Mouse (Mus musculus): Measurements from ENCODE around the gene Gcdh.

Gene Gcdh

GRCm38 (mm10) chr8:84893709-84894134, at the start of gene Gcdh:
Gene Gcdh (minus strand): TSS chr8:84893921.
- DNase-seq, result peak; percentile 95

DNA sequence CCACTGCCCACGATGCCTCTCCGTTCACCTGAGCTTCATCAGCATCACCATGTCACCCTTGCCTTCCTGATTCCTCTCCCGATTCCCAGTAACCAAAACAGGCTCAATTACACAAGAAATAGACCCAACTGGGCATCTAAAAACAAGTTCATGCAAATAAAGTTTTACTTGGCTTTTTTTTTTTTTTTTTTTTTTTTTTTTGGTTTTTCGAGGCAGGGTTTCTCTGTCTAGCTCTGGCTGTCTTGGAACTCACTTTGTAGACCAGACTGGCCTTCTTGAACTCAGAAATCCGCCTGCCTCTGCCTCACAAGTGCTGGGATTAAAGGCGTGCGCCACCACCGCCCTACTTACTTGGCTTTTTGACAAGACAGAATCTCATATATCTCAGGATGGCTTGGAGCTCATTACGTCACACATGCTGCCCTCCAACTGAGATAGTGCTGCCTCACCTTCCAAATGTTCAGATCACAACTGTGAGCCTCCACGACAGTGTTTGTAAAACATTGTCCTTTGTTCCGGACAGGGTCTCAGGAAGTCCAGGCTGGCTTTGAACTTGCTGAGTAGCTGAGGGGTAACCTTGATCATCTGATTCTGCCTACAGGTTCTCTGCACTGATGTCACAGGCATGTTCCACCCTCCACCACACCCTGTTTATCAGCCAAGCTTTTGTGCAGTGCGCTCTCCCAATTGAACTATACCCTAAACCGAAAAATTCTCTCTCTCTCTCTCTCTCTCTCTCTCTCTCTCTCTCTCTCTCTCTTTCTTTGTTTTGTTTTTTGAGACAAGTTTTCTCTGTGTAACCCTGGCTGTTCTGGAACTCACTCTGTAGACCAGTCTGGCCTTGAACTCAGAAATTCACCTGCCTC, 44.1 kb upstream of the Gcdh start:
- no peak for DNase-seq

DNA sequence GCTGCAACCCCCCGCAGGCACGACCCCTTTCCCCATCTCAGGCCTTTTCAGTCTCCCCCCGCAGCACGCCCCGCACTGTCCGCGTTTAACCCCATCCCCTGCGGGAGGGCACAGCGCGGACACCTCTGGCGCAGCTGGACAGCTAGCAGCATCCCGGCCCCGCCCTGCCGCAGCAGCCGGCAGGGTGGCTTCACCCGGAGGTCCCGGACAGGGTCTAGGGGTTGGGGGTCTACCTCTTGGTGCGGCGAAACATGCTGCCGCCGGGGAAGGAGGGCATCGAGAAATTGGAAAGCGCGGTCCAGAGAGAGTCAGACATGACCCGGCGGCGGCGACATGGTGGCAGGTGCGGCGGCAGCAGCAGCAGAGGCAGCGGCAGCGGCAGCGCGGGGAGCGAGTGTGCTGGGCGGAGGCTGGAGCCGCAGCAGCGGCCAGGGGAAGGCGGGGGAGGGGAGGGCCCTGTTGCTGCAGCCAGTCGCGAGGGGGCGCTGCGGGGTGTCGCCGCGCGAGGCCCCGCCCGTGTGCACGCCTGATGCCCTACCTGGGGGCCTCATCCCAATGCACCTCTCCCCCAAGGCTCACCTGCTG, 43.3 kb upstream of the Gcdh start, which contains the start of gene Mast1:
TSS of gene Mast1 (minus strand) at position 398 of the 585 bp plus-strand sequence.
- DNase-seq, result peak; percentile 85

DNA sequence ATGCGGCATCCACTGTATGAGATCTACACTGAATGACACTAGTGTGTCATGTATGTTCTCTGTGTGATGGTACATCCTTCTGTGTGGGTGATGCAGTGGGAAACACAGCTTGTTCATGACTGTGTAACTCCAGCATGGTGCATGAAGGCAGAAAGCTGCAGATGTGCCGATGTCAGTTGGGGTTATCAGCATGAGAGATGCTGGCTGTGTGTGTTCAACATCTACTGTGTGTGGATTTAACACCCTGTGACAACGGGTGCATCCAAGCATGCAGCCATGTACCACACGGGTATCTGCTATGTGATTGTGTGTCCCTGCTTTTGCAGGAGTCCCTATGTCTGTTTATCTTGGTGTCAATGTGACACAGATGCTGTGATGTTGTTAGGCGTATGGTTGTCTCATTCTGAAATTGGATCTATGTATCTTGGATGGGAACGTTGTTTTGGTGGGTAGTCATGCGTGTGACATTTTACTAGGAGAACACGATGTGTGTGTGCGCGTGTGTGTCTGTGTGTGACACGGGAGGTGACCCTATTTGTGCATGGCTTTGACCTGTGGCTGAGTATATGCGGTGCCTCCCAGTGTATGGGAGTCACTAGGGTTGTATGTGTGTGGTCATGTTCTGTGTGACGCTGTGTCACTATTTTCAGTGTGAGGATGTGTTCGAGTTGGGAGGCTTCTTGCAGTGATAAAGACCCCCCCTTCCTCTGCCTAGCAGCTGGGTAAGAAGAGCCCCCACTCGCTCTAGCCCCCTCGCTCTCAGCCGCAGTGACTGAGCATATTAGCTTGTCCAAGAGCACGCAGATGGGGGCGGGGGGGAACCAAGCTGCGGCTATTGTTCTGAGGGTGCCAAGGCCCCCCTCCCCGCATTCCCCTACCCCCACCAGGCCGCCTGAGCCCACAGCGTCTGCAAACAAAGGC, 42.6 kb upstream of the Gcdh start:
- DNase-seq, result peak; percentile 69

DNA sequence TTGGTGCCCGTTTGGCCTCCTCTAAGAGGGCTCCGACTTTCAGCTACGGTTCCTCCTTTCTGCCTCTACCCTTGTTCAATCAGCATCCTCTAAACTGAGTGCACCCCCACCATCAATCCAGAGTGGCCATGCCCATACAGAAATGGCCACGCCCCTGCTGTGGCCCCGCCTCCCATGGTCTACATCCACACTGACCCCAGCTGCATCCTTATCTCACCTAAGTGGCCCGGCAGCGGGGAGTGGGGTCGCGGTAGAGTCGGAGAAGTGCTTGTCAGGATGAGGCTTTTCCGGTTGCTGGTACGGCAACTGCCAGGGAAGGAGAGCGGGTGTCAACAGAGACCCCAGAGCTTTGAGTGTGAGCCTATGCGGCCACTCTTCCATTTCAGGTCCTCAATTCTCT, 41.8 kb upstream of the Gcdh start:
- peak; percentile 78 for DNase-seq

GRCm38 (mm10) chr8:84934860-84935259, 41.1 kb upstream of the Gcdh start:
- DNase-seq, result peak; percentile 91

DNA sequence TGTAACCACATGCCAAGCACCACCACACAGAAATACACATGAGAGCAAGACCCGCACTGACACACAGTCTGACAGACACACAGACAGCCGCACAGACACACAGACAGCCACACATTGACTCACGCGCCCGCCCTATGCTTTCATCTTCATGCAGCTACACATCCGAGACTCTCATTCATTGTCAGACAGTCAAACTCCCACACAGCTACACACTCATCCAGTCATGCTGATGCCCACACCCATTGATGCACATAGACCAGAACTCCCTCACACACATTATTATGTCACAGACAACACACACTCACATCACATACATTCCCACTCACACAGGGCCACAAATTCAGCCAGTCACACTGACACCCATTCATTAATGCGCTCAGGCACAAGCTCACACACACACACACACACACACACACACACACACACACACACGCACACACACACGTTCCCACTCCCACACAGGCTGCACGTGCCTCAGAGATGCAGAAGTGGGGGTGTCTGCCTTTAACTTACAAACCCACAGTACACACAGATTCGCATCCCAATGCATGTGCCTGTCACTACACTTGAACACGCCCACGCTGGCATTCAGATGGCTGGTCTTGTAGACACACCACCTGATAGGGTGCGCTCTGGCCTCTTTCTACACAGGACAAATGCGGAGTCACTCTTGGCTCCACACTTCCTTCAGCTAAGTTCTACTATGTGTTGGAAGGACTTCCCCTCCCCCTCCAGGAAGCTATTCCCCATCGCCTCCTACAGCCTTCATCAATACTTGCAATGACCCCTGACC, 40.2 kb upstream of the Gcdh start:
- DNase-seq, result peak; percentile 63

GRCm38 (mm10) chr8:84930582-84930981, 36.9 kb upstream of the Gcdh start:
- DNase-seq, result no peak

DNA sequence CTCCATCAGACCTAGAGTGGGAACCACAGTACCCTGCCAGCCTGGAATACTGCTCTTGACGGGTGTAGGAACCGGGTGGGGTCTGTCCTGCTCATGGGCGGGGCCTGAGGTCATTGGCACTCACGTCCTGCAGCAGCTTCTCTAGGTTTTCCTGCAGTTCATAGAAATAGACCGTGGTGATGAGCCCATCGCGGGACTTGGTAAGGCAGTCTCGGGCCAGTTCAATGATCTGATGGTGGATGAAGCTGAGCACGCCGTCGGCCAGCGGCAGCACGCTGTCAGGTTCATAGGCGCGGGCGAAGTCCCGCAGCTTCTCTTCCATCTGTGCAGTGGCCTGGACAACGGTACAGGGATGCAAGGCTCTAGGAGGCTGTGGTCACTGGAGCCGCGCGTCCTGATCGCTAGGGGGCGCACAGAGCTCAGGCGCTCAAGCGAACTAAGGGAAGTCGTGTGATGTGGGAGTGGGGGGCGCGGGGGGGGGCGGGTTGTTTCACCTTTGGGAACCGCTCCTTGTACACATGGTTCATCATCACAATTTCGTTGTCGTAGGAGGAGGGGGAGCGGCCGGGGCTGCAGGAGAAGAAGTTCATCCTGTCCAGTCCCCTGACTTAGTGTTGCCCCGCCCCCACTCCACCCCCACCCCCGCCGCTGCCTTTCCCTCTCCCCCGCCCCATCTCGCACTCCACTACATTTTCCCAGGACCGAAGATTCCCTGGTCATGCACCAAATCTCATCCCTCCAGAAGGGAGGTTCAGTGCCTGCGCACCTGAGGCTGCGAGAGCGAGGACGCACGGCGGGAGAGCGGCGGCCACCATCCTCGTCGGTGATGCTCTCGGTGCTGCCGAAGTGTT, 35.0 kb upstream of the Gcdh start:
- peak; percentile 81 for DNase-seq

DNA sequence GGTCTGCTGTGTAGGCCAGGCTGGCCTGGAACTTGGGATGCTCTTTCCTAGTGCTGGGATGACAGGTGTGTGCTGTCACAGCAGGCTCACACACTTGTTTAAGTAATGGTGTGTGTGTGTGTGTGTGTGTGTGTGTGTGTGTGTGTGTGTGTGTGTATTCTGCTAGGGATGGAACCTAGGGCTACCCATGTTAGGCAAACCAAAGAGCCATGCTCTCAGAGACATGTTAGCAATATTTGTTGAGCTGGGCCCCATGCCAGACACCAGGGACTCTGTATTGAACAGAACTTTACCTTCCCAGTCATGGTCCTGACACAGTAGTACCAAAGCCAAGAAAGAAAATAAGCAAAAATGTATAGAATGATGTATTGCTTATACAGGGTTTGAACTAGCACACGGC, 33.8 kb upstream of the Gcdh start:
- no peak for DNase-seq

GRCm38 (mm10) chr8:84925557-84925956, 31.8 kb upstream of the Gcdh start:
- no peak for DNase-seq

DNA sequence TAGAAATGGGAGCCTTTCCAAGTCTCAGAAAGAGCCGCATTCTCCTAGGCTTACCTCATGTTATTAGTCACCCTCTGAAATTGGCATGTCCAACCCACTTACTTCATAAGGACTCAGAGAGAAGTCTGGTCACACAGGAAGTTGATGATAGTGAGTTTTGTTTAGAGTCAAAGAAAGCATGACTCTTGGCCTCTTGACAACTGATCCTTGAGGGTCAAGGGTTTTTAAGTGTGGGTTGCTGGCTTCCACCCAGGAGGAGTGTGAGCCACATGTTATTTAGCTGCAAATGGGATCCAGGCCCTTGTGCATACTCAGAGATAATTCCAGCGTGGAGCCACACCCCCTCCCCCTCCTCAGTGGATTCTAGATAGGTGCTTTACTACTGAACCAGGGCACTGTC, 27.9 kb upstream of the Gcdh start:
- DNase-seq, result no peak

- DNase-seq, result no peak
These were observed 24.9 kb upstream of the Gcdh start for GRCm38 (mm10) chr8:84918646-84919045.

DNA sequence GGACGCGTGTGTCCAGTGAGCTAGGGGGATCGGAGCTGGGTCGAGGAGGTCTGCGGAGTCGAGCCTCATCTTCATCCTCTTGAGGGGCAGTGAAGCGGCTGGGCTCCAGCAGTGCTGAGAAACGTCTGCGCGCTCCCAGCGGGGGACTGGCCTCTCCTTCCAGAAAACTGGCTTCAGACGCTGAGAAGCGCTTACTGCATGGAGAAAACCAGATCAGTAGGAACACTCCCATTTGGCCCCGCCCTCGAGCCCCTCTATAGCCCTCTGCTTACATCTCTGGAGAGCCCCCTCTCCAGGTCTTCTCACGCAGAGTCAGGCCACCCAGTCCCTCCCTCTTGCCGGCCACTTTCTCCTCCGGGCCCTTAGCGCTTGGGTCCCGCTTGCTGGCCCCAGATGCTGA, 24.1 kb upstream of the Gcdh start:
- no peak for DNase-seq

DNA sequence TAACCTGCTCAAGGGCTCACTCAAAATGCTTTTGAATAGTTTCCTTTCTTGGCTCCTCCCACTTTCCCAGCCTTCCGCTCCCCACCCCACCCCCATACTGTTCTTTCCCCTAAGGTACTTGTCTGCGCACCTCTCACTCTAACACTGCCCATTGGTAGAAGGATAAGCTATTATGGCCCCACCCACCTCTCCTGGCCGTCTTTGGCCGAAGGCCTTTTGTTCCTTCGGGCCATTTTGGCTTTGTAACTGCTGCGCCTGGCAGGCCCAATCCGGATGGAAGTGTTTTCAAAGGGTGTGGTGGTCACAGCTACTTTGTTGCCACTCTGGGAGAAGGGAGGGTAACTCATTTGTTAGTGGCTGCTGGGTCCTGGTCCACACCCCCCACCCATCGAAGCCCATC, 21.5 kb upstream of the Gcdh start:
- DNase-seq, result no peak

DNA sequence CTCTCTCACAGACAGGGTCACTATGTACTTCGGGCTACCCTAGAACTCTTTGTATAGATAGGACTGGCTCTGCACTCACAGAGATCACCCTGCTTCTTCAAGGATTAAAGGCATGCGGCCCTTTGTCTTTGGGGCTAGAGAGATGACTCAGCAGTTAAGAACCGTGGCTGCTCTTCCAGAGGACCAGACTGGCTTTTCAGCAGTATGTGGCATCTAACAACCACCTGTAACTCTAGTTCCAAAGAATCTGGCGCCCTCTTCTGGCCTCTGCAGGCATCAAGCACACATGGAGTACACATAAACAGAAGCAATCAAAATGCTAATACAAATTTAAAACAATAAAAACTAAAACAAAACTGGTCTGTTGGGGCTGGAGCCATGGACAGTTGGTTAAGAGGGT, 20.2 kb upstream of the Gcdh start:
- no peak for DNase-seq

DNA sequence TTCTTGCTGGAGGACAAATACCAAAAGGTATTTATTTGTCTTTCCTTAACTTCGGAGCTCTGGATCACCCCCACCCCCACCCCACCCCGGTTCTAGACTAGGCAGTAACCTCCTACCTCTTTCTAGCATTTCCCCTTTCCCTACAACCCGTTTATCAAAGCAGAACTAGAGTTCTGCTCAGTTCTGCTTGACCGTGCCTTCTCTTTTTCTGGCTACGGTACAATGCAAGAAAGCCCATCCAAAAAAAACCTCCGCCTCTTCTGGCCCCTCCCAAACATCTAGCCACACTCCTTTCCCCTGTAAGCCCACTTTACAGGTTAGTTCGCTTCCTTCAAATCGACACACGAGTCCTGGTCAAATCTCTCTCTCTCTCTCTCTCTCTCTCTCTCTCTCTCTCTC, 19.8 kb upstream of the Gcdh start:
- DNase-seq, result no peak

- DNase-seq, result peak; percentile 93
These were observed 19.3 kb upstream of the Gcdh start for GRCm38 (mm10) chr8:84912895-84913501.

DNA sequence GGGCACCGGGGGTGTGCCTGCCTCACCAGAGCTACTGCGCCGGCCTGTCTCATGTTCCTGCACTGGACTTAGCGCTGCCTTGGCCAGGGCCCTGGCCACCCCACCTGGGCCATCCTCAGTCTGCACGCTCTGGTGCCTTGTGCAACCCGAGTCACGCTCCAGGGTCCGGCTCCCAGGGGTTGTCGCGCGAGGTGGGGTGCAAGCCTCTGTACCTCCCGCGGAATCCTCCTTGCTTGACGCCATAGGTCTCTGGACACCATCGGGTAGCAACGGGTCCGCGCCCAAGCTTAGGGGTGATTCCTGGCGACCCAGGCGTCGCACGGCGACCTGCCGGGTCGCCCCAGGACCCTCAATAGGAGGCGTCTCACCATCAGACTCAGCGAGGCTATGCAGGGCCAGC, 18.7 kb upstream of the Gcdh start:
- DNase-seq, result peak; percentile 56

DNA sequence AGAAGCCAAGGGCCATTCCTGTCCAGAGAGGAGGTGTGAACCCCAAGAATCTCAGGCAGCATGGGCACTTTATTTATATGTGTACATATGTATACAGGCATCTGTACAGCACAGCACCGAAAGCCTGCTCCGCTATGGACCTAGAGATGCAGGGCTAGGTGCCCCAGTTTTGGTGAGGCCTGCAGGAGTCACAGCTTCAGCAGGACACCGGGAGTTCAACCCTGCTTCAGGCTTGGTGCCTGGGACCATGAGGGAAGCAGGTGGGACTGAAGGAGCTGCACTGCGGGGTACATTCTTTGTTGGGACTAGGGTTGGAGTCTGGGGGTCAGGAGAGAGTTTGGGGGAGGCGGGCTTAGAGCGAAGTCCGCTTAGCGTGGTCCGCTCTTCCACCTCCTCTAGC, 18.1 kb upstream of the Gcdh start:
- no peak for DNase-seq

DNA sequence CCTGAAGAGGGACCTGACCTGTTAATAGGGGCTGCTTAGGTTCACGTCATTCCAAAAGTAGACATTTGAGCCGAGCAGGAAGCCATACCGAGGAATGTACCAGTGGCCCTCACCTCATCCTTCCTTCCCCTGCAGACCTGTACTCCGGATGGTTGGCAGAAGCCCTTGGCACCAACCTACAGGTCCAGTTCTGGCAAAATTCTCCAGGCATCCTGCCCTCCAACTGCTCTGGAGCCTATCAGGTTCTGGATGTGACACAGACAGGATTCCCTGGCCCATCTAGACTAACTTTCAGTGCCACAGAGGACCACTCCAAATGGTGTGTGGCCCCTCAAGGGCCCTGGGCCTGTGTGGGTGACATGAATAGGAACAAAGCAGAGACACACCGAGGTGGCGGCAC, 16.8 kb upstream of the Gcdh start:
- DNase-seq, result peak; percentile 90

Measured in cerebellum, adult 9-11 months (tissue).